Mouse (Mus musculus) hindbrain, embryonic 13.5 days (tissue): Measurements from ENCODE around the gene Metrn. TPM values are rescaled to one million over a fixed set of nuclear protein-coding genes. Genes with fewer than 3 reads are reported as not detected.
"Not testable (repeated sequence)": the region's sequence is repeated elsewhere in the genome, so short reads cannot be mapped to it uniquely, and the experiment has no call there.

Source experiments
- ATAC-seq: fragments of 200-750 bp; cut with Nextera tagmentation; 2 replicates; pipeline ENCODE4 v1.8.0; 2017; ENCODE audit warnings: moderate TSS enrichment; ENCODE audit not compliant: low FRiP score
- H3K27ac ChIP-seq: fragments of 300-500 bp; sonication (generic); 2 replicates; pipeline ENCODE4 v1.5.1; 2015; ENCODE audit warnings: inconsistent platforms, mild to moderate bottlenecking, moderate library complexity
- H3K27me3 ChIP-seq: fragments of 300-500 bp; sonication (generic); 2 replicates; pipeline ENCODE4 v1.6.1; 2015; ENCODE audit warnings: mild to moderate bottlenecking, inconsistent platforms
- H3K36me3 ChIP-seq: fragments of 300-500 bp; sonication (generic); 2 replicates; pipeline ENCODE4 v1.6.1; 2015; ENCODE audit warnings: mild to moderate bottlenecking, inconsistent platforms
- H3K4me1 ChIP-seq: fragments of 300-500 bp; sonication (generic); replicated peaks from 2 replicates; pipeline ENCODE4 v1.6.1; 2015; ENCODE audit warnings: inconsistent platforms
- H3K4me2 ChIP-seq: fragments of 300-500 bp; sonication (generic); 2 replicates; pipeline ENCODE4 v1.6.1; 2015; ENCODE audit warnings: inconsistent platforms, mild to moderate bottlenecking, moderate library complexity
- H3K4me3 ChIP-seq: fragments of 300-500 bp; sonication (generic); 2 replicates; pipeline ENCODE4 v1.5.1; 2015; ENCODE audit warnings: mild to moderate bottlenecking, inconsistent platforms
- H3K9ac ChIP-seq: fragments of 300-500 bp; sonication (generic); 2 replicates; pipeline ENCODE4 v1.6.1; 2015; ENCODE audit warnings: mild to moderate bottlenecking, inconsistent platforms
- H3K9me3 ChIP-seq: fragments of 300-500 bp; sonication (generic); 2 replicates; pipeline ENCODE4 v1.6.1; 2016; ENCODE audit warnings: inconsistent platforms
- WGBS: fragments of 180-500 bp; shearing (Covaris S2); methylation state at CpG from one replicate; pipeline ENCODE4 v1.1.7; 2015; 5-methylcytosine and 5-hydroxymethylcytosine counted together
- polyA plus RNA-seq: library from polyadenylated mRNA; unstranded; fragments of >200 nt; fragmentation: Nextera tagmentation; extraction: Ambion mirVana; gene quantifications from 2 replicates; pipeline ENCODE4 v1.2.1, GENCODE M21; 2015

Metrn gene
- polyA plus RNA-seq, 1 experiment from 2014 or later = 57.6 TPM

GRCm38 (mm10) chr17:25817662-25818061, 20.7 kb upstream of the Metrn start:
- Histone ChIP-seq H3K9ac (no peak overlapping the region), H3K4me2 (no peak overlapping the region), H3K4me3 (no peak overlapping the region), H3K27me3 (peaks cover 39% of the 10 kb centered on the region), H3K36me3 (peaks cover 44% of the 10 kb centered on the region), H3K4me1 (peaks cover 16% of the 10 kb centered on the region), H3K9me3 (no peaks in the 10 kb centered on the region), H3K27ac (no peak overlapping the region)
- ATAC-seq = no peak
- 86% methylated on average over 11 of the region's 11 CpGs for WGBS

GRCm38 (mm10) chr17:25813471-25813870, 16.5 kb upstream of the Metrn start:
- peak overlapping the region; percentile 48; the same call in 1 of the 2 replicates for H3K27ac ChIP-seq
- 3% methylated on average over 20 of the region's 20 CpGs for WGBS
- H3K9me3 ChIP-seq = no peaks in the 10 kb centered on the region
- H3K4me3 ChIP-seq = peak overlapping the region; percentile 17
- peak overlapping the region; percentile 68 for H3K9ac ChIP-seq
- no peak for ATAC-seq
- peaks cover 24% of the 10 kb centered on the region for H3K36me3 ChIP-seq
- H3K4me2 ChIP-seq = peak overlapping the region; percentile 45
- H3K27me3 ChIP-seq = peaks cover 19% of the 10 kb centered on the region
- H3K4me1 ChIP-seq = peaks cover 45% of the 10 kb centered on the region

- Histone ChIP-seq H3K4me3 (peak overlapping the region; percentile 86), H3K27ac (no peak overlapping the region), H3K36me3 (no peaks in the 10 kb centered on the region), H3K27me3 (peaks cover 3% of the 10 kb centered on the region; the same call in 1 of the 2 replicates), H3K4me2 (peak overlapping the region; percentile 95), H3K9ac (peak overlapping the region; percentile 98), H3K9me3 (no peaks in the 10 kb centered on the region), H3K4me1 (peaks cover 53% of the 10 kb centered on the region)
- 76% methylated on average over 4 of the region's 4 CpGs for WGBS
- no peak for ATAC-seq
These were observed 14.0 kb upstream of the Metrn start for GRCm38 (mm10) chr17:25810890-25811289.

- peak overlapping the region; percentile 98 for H3K9ac ChIP-seq
These were observed 12.8 kb upstream of the Metrn start for GRCm38 (mm10) chr17:25809606-25810340.

GRCm38 (mm10) chr17:25808789-25809605, 12.1 kb upstream of the Metrn start, which contains the start of gene Fbxl16:
Gene Fbxl16, plus strand, starts transcription at chr17:25809085.
- Histone ChIP-seq H3K9me3 (no peaks in the 10 kb centered on the region), H3K27ac (peak within 1 kb of the TSS; percentile 98), H3K4me3 (peak within 1 kb of the TSS; percentile 86), H3K4me2 (peak within 1 kb of the TSS; percentile 95), H3K4me1 (peaks cover 56% of the 10 kb centered on the region), H3K27me3 (peaks cover 3% of the 10 kb centered on the region; the same call in 1 of the 2 replicates), H3K9ac (peak within 1 kb of the TSS; percentile 98), H3K36me3 (no peaks in the 10 kb centered on the region)
- under 1% methylated on average over 85 of the region's 100 CpGs for WGBS
- ATAC-seq = peak; percentile 82

More at GRCm38 (mm10) chr17:25809606-25810340, 12.8 kb upstream of the Metrn start:
- H3K27me3 ChIP-seq = peaks cover 3% of the 10 kb centered on the region; the same call in 1 of the 2 replicates
- H3K36me3 ChIP-seq = no peaks in the 10 kb centered on the region
- 7% methylated on average over 25 of the region's 25 CpGs for WGBS
- peak overlapping the region; percentile 95 for H3K4me2 ChIP-seq
- H3K27ac ChIP-seq = peak overlapping the region; percentile 98
- no peaks in the 10 kb centered on the region for H3K9me3 ChIP-seq
- peaks cover 53% of the 10 kb centered on the region for H3K4me1 ChIP-seq
- peak; percentile 66 for ATAC-seq
- H3K4me3 ChIP-seq = peak overlapping the region; percentile 86

- H3K27me3 ChIP-seq = no peaks in the 10 kb centered on the region
- 25% methylated on average over 5 of the region's 5 CpGs for WGBS
- H3K36me3 ChIP-seq = no peaks in the 10 kb centered on the region
- 0 out of 2 replicates have a peak, but pooled peaks have one; percentile 1 for ATAC-seq
- H3K4me2 ChIP-seq = peak overlapping the region; percentile 95
- H3K4me1 ChIP-seq = peaks cover 57% of the 10 kb centered on the region
- peak overlapping the region; percentile 86 for H3K4me3 ChIP-seq
- H3K9ac ChIP-seq = peak overlapping the region; percentile 98
- H3K27ac ChIP-seq = peak overlapping the region; percentile 98
- H3K9me3 ChIP-seq = no peaks in the 10 kb centered on the region
These were observed 11.1 kb upstream of the Metrn start for GRCm38 (mm10) chr17:25808028-25808427.

GRCm38 (mm10) chr17:25807452-25807851, 10.5 kb upstream of the Metrn start:
- not testable (repeated sequence) for H3K27me3 ChIP-seq, ATAC-seq
- 44% methylated on average over 2 of the region's 2 CpGs for WGBS

GRCm38 (mm10) chr17:25806507-25806906, 9.6 kb upstream of the Metrn start:
- H3K27ac ChIP-seq = no peak overlapping the region
- H3K4me1 ChIP-seq = peaks cover 53% of the 10 kb centered on the region
- 91% methylated on average over 4 of the region's 4 CpGs for WGBS
- ATAC-seq = no peak
- H3K4me2 ChIP-seq = no peak overlapping the region
- H3K9ac ChIP-seq = no peak overlapping the region
- no peaks in the 10 kb centered on the region for H3K9me3 ChIP-seq
- H3K36me3 ChIP-seq = no peaks in the 10 kb centered on the region
- no peak overlapping the region for H3K4me3 ChIP-seq
- no peaks in the 10 kb centered on the region for H3K27me3 ChIP-seq

More at GRCm38 (mm10) chr17:25807452-25807851, 10.5 kb upstream of the Metrn start:
- peaks cover 57% of the 10 kb centered on the region for H3K4me1 ChIP-seq
- not testable (repeated sequence) for H3K9me3 ChIP-seq, H3K4me3 ChIP-seq, H3K27ac ChIP-seq, H3K4me2 ChIP-seq, H3K36me3 ChIP-seq, H3K9ac ChIP-seq

- 8% methylated on average over 10 of the region's 10 CpGs for WGBS
- peaks cover 30% of the 10 kb centered on the region for H3K4me1 ChIP-seq
- no peak overlapping the region for H3K4me3 ChIP-seq
- H3K27me3 ChIP-seq = peaks cover 4% of the 10 kb centered on the region; the same call in 1 of the 2 replicates
- peak overlapping the region; percentile 63 for H3K9ac ChIP-seq
- no peaks in the 10 kb centered on the region for H3K9me3 ChIP-seq
- ATAC-seq = peak; percentile 88
- H3K36me3 ChIP-seq = no peaks in the 10 kb centered on the region
- H3K4me2 ChIP-seq = peak overlapping the region; percentile 37
- peak overlapping the region; percentile 92 for H3K27ac ChIP-seq
These were observed 6.0 kb upstream of the Metrn start for GRCm38 (mm10) chr17:25802825-25803517.

GRCm38 (mm10) chr17:25801029-25801428, 4.1 kb upstream of the Metrn start:
- 9% methylated on average over 6 of the region's 6 CpGs for WGBS
- no peak overlapping the region for H3K9ac ChIP-seq
- H3K36me3 ChIP-seq = no peaks in the 10 kb centered on the region
- no peak overlapping the region for H3K27ac ChIP-seq
- no peak for ATAC-seq
- no peak overlapping the region for H3K4me3 ChIP-seq
- no peak overlapping the region for H3K4me2 ChIP-seq
- H3K4me1 ChIP-seq = peaks cover 41% of the 10 kb centered on the region
- H3K9me3 ChIP-seq = no peaks in the 10 kb centered on the region
- peaks cover 8% of the 10 kb centered on the region for H3K27me3 ChIP-seq

- Histone ChIP-seq H3K27me3 (peaks cover 6% of the 10 kb centered on the region), H3K9ac (peak overlapping the region; percentile 70), H3K36me3 (no peaks in the 10 kb centered on the region), H3K9me3 (no peaks in the 10 kb centered on the region), H3K27ac (peak overlapping the region; percentile 76; the same call in 1 of the 2 replicates), H3K4me3 (peak overlapping the region; percentile 61), H3K4me2 (peak overlapping the region; percentile 88), H3K4me1 (peaks cover 57% of the 10 kb centered on the region)
- under 1% methylated on average over 37 of the region's 37 CpGs for WGBS
- no peak for ATAC-seq
These were observed 645 bp downstream of the Metrn start for GRCm38 (mm10) chr17:25796211-25796771.
